Mouse (Mus musculus) myocyte (in vitro differentiated cells): ENCODE data around the gene Ccdc157. TPM values are rescaled to one million over a fixed set of nuclear protein-coding genes. Genes with fewer than 3 reads are reported as not detected.
A peak's percentile ranks its signal among the peaks of the same experiment; 100 is the strongest.
"Not testable (repeated sequence)": the region's sequence is repeated elsewhere in the genome, so short reads cannot be mapped to it uniquely, and the experiment has no call there.

Source experiments
- H3K27me3 ChIP-seq: one replicate; pipeline ENCODE4 v1.6.1; 2011; ENCODE audit not compliant: control insufficient read depth, insufficient read depth, insufficient read length
- H3K36me3 ChIP-seq: one replicate; pipeline ENCODE4 v1.6.1; 2011; ENCODE audit not compliant: control insufficient read depth, insufficient read depth
- H3K4me2 ChIP-seq: one replicate; pipeline ENCODE4 v1.6.1; 2011; ENCODE audit warnings: low read depth, control low read depth
- H3K4me3 ChIP-seq: one replicate; pipeline ENCODE4 v1.5.1; 2011; ENCODE audit warnings: mild to moderate bottlenecking, control low read depth, moderate library complexity
- H3K79me2 ChIP-seq: one replicate; pipeline ENCODE4 v1.6.1; 2011; ENCODE audit not compliant: control insufficient read depth, insufficient read depth
- H3ac ChIP-seq: one replicate; pipeline ENCODE4 v1.6.1; 2011; ENCODE audit not compliant: control insufficient read depth, insufficient read length
- CEBPB ChIP-seq: IDR thresholded peaks from 2 replicates; pipeline ENCODE4 v1.6.1; 2011; ENCODE audit warnings: mild to moderate bottlenecking, moderate library complexity; ENCODE audit not compliant: poor library complexity, insufficient read depth, severe bottlenecking
- E2F4 ChIP-seq: IDR thresholded peaks from one replicate; pipeline ENCODE4 v1.6.1; 2011; ENCODE audit warnings: mild to moderate bottlenecking, control low read depth, moderate library complexity; ENCODE audit not compliant: insufficient read depth
- MAX ChIP-seq: IDR thresholded peaks from one replicate; pipeline ENCODE4 v1.6.1; 2011; ENCODE audit warnings: low read depth, mild to moderate bottlenecking, control low read depth
- MYOD1 ChIP-seq, 3 experiments: IDR thresholded peaks; one replicate each; pipeline ENCODE4 v1.6.1; 2011; ENCODE audit warnings: control low read depth in 2 of 3, low read depth in 2 of 3, mild to moderate bottlenecking in 2 of 3, moderate library complexity in 1 of 3; ENCODE audit not compliant: insufficient read length in 2 of 3, control insufficient read depth in 1 of 3
- MYOG ChIP-seq, 3 experiments: IDR thresholded peaks; one replicate each; pipeline ENCODE4 v1.6.1; 2011; ENCODE audit warnings: control low read depth in 2 of 3, low read depth in 2 of 3, mild to moderate bottlenecking in 2 of 3; ENCODE audit not compliant: insufficient read length in 2 of 3, control insufficient read depth in 1 of 3, insufficient read depth in 1 of 3
- POLR2A ChIP-seq: IDR thresholded peaks from one replicate; pipeline ENCODE4 v1.6.1; 2011; ENCODE audit warnings: low read depth, mild to moderate bottlenecking, control low read depth, moderate library complexity; ENCODE audit not compliant: insufficient read length
- POLR2AphosphoS2 ChIP-seq: IDR thresholded peaks from one replicate; pipeline ENCODE4 v1.6.1; 2011; ENCODE audit warnings: low read depth, control low read depth; ENCODE audit not compliant: insufficient read length
- REST ChIP-seq: IDR thresholded peaks from one replicate; pipeline ENCODE4 v1.6.1; 2011; ENCODE audit warnings: mild to moderate bottlenecking, control low read depth, moderate library complexity; ENCODE audit not compliant: insufficient read depth, insufficient read length
- SRF ChIP-seq: IDR thresholded peaks from one replicate; pipeline ENCODE4 v1.6.1; 2011; ENCODE audit warnings: low read depth; ENCODE audit not compliant: control insufficient read depth, insufficient read length
- TCF12 ChIP-seq: IDR thresholded peaks from one replicate; pipeline ENCODE4 v1.6.1; 2011; ENCODE audit warnings: mild to moderate bottlenecking, control low read depth; ENCODE audit not compliant: poor library complexity, insufficient read depth, severe bottlenecking
- TCF3 ChIP-seq: IDR thresholded peaks from one replicate; pipeline ENCODE4 v1.6.1; 2011; ENCODE audit warnings: low read depth, control low read depth; ENCODE audit not compliant: insufficient read length
- USF1 ChIP-seq: IDR thresholded peaks from one replicate; pipeline ENCODE4 v1.6.1; 2011; ENCODE audit warnings: low read depth, mild to moderate bottlenecking, control low read depth, moderate library complexity
- polyA plus RNA-seq: library from polyadenylated mRNA; unstranded; fragments of >200 nt; fragmentation: generic; extraction: Trizol; gene quantifications from one replicate; pipeline ENCODE4 v1.2.1, GENCODE M21; 2012; ENCODE audit warnings: missing spikeins

The Ccdc157 gene
- polyA plus RNA-seq, 1 experiment, result 5.6 TPM

DNA sequence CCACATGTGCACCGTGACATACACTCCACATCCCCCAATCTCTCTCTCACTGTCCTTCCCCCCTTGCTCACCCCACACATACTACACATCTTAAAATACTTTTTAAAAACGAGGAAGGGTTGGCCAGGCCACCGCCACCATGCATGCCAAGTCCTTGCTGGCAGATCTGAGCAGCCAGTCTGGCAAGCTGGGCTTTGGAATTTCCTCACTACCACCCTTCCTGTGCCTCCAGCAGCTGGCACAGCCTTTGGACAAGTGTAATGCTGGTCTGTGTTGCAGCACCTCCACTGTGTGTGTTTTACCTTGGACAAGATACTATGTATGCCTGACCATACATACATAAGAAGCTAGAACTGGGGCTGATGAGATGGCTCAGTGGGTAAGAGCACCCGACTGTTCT is 46.6 kb downstream of the Ccdc157 start:
- no peaks in the 10 kb centered on the region for H3K79me2 ChIP-seq
- TF ChIP-seq MYOD1 (IDR thresholded peaks at IDR 0.05; ENCODE audit: control insufficient read depth in 1 of 3, insufficient read length in 2 of 3, low read depth in 2 of 3) (no peak), MYOG (IDR thresholded peaks at IDR 0.05; ENCODE audit: control insufficient read depth in 1 of 3, insufficient read depth in 1 of 3, insufficient read length in 2 of 3, low read depth in 2 of 3) (peak in 1 of 3 experiments; percentile 40)
- peaks cover 6% of the 10 kb centered on the region for H3K36me3 ChIP-seq
- H3K27me3 ChIP-seq, result no peaks in the 10 kb centered on the region
- no peak overlapping the region for H3ac ChIP-seq
- no peak overlapping the region for H3K4me3 ChIP-seq
- no peak overlapping the region for H3K4me2 ChIP-seq

GRCm38 (mm10) chr11:4112861-4113260 is 47.2 kb downstream of the Ccdc157 start:
- no peaks in the 10 kb centered on the region for H3K27me3 ChIP-seq
- H3K36me3 ChIP-seq, result peaks cover 6% of the 10 kb centered on the region
- H3K4me2 ChIP-seq, result no peak overlapping the region
- no peak for TF ChIP-seq TCF3
- no peak overlapping the region for H3K4me3 ChIP-seq
- no peak overlapping the region for H3ac ChIP-seq
- no peaks in the 10 kb centered on the region for H3K79me2 ChIP-seq

- H3K27me3 ChIP-seq, result no peaks in the 10 kb centered on the region
- no peak overlapping the region for H3ac ChIP-seq
- H3K4me2 ChIP-seq, result no peak overlapping the region
- TF ChIP-seq E2F4 (no peak), MYOD1 (IDR thresholded peaks at IDR 0.05; ENCODE audit: control insufficient read depth in 1 of 3, insufficient read length in 2 of 3, low read depth in 2 of 3) (no peak), REST (no peak), MYOG (IDR thresholded peaks at IDR 0.05; ENCODE audit: control insufficient read depth in 1 of 3, insufficient read depth in 1 of 3, insufficient read length in 2 of 3, low read depth in 2 of 3) (no peak), TCF3 (no peak), CEBPB (no peak), MAX (no peak), POLR2A (no peak), POLR2AphosphoS2 (no peak), USF1 (no peak)
- no peak overlapping the region for H3K4me3 ChIP-seq
- peaks cover 6% of the 10 kb centered on the region for H3K36me3 ChIP-seq
- H3K79me2 ChIP-seq, result no peaks in the 10 kb centered on the region
Observed at GRCm38 (mm10) chr11:4112033-4112432, 48.1 kb downstream of the Ccdc157 start.

DNA sequence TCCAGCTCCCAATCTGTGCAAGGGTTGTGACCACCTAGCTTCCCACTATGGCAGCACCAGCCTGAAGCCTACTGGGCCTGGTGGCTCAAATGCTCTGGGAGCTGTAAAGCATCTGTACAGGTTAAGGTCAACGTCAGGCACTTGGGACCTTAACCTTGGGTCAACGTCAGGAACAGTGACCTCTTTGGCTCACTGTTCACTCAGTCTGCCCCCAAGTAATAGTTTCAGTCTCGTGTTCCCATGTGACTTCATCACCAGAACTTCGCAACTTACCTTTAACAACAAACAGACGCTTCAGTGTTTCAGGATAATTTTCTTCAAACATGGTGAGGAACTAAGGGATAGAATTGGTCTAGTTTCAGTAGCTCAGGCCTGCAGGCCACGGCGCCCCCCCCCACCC is 51.4 kb downstream of the Ccdc157 start:
- Histone ChIP-seq H3ac (no peak overlapping the region), H3K4me3 (no peak overlapping the region), H3K4me2 (no peak overlapping the region), H3K36me3 (peaks cover 6% of the 10 kb centered on the region), H3K79me2 (no peaks in the 10 kb centered on the region), H3K27me3 (no peaks in the 10 kb centered on the region)
- TF ChIP-seq POLR2A, result no peak
- TF ChIP-seq E2F4, result no peak
- TF ChIP-seq TCF3, result no peak
- no peak for TF ChIP-seq MAX
- TF ChIP-seq SRF, result no peak

GRCm38 (mm10) chr11:4107901-4108300 is 52.2 kb downstream of the Ccdc157 start:
- not testable (repeated sequence) for H3K4me2 ChIP-seq, H3K79me2 ChIP-seq, H3K27me3 ChIP-seq, H3ac ChIP-seq, H3K36me3 ChIP-seq, H3K4me3 ChIP-seq

DNA sequence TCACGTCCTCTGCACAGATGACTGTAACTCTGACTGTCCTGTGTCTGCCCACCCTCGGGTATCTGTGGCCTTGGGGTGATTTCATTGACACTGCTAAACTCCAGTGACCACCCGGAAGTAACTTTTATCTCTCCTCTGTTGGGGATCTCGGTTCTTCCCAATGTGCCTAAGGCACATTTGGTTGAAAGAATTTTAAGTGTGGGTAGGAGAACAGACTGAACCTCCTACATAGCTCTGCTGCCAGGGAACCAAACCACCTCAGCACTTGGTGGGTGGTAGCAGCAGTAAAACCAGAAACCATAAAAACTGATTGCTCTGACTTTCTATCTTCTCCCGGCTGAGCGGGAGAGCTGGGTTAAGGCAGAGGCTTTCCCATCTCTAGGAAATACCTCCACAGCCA is 54.6 kb downstream of the Ccdc157 start:
- peak overlapping the region; percentile 40 for H3K4me2 ChIP-seq
- no peak overlapping the region for H3K4me3 ChIP-seq
- no peaks in the 10 kb centered on the region for H3K79me2 ChIP-seq
- TF ChIP-seq E2F4, result no peak
- no peak for TF ChIP-seq POLR2AphosphoS2
- TF ChIP-seq POLR2A, result no peak
- TF ChIP-seq TCF12, result no peak
- TF ChIP-seq CEBPB, result no peak
- no peak for TF ChIP-seq TCF3
- no peak for TF ChIP-seq USF1
- TF ChIP-seq SRF, result no peak
- no peak for TF ChIP-seq REST
- TF ChIP-seq MYOD1 (IDR thresholded peaks at IDR 0.05; ENCODE audit: control insufficient read depth in 1 of 3, insufficient read length in 2 of 3, low read depth in 2 of 3), result no peak
- TF ChIP-seq MAX, result no peak
- no peak for TF ChIP-seq MYOG (IDR thresholded peaks at IDR 0.05; ENCODE audit: control insufficient read depth in 1 of 3, insufficient read depth in 1 of 3, insufficient read length in 2 of 3, low read depth in 2 of 3)
- no peak overlapping the region for H3ac ChIP-seq
- H3K27me3 ChIP-seq, result no peaks in the 10 kb centered on the region
- peaks cover under 1% of the 10 kb centered on the region for H3K36me3 ChIP-seq
